Mouse (Mus musculus): ENCODE data around the gene Dnajc6.

Dnajc6 gene

DNA sequence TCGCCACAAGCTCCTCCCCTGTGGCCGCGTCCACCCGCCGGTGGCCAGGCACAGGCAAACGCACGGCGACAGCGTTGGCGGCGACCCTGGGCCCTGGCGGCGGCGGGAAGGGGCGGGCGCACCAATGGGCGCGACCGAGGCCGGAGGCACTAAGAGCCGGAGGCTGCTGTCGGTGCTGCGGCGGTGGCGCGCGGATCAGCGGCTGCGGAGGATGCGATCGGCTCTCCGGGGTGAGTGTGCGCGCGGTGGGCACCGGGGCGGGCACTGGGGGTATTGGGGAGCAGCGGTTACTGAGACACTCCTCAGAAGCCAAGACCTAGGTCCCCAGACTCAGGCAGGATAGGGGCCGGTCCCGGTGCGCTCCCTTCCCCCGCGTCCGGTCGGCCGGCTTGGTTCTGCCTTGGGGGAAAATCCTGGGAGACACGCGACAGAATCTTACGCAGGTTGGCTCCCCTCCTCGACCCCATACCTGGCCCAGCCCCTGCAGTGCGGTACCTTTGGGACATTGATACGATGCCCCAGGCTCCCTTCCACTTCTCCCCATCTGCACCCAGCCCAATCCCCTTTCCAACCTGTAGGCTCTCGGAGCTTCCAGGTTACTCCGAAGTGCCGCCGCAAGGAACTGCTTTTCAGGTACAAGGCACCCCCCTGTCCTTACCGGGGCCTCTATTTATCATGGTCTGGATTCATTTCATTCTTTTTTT, at the start of gene Dnajc6:
Dnajc6 (plus strand) TSS at position 115 of the 704 bp plus-strand sequence.
- no peak for DNase-seq (ENCODE audit: low read depth)

DNA sequence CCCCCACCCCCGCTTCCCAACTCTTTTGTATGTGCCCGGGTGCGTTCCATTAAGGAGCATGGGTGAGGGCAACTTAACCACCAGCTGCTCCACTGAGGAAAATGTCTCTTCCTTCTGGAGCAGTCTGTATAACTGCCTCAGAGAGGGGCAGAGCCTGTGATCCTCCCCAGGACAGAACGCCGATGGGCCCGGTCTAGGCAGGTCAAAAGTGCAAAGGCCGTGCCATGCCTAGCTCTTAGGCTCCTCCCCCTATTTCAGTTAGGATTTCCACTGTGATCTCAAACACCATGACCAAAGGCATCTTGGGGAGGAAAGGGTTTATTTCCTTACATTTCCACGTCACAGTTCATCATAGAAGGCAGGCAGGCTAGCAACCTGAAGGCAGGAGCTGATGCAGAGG, 47.7 kb upstream of the Dnajc6 start:
- DNase-seq (ENCODE audit: low read depth), result no peak

DNA sequence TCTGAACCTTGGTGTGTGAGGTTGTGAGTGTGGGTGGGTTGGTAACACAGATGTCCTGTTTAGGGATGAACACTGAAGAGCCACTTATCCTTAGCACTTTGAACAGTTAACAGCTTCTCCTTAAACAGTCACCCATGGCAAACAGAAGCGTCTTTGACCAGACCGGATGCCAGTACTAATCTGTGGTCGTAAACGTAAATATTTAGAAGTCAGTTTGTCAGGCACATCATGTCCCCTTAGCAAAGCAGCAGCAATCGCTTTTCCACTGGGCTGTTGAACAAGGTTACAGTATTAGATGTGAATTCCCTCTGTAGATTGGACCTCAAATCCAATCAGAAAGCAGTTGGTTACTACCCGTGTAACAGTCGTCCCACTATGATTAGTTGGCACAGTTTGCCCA, 47.1 kb upstream of the Dnajc6 start:
- no peak for DNase-seq (ENCODE audit: low read depth)

DNA sequence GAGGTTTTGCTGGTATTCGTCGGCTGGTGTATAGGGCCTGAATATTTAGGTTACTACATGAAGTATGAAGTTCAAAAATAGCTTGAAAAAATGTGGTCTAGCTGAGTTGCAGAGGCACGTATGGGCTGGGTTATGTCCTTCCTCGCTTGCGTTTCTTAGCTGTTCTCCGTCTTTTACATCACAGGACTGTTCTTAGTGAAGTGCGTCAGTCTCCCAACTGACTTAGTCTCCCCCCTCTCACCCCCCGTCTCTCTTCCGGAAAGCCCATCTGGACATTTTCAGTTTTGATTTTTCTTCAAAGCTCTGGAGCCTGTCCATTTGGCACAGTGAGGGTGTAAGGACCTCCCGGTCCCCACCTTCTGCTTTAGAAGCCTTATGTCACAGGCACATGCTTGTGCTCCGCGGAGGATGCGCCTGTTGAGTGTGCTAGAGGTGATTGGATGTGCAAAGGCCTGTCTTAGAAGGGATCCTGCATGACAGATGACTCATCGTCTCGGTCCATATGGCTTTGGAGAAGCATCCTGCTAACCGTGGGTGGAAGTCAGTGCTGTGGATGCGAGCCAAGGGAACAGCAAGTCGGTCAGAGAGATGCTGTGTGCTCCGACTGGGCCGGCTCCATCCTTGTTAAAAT, 46.2 kb upstream of the Dnajc6 start:
- no peak for DNase-seq (ENCODE audit: low read depth)

DNA sequence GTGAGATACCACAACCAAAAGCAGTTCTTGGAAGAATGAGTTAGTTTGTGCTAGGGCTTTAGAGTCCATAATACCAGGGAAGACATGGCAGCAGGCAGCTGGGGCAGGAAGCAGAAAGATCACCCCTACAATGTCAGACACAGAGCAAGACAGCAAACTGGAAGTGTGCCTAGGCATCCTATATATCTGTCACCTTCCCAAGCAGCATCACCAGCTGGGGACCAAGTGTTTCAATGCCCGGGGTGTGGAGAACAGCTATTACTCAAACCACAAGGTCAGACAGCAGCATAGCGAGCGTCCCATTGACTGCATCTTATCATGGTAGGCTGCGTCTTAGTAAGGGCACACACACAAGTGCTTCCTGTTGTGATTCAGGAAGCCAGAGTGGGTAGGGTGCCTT, 45.4 kb upstream of the Dnajc6 start:
- DNase-seq (ENCODE audit: low read depth), result no peak

DNA sequence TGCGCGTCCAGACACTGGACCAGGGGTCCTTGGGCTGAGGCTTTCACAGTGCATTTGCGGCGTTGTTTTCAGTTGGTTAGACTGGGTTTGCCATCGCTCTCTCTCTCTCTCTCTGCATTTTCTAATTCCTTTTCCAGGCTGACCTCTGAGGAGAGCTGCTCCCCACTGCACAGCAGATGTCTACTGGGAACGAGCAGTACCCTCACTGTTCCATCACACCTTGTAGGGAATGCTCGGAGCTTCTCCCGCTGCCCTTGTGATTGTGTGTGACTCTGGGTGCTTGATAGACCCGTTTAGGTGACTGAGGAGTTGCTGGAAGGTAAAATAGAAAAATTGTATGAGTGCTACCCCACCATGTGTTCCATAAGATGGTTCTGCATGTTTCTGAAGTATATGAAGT, 43.6 kb upstream of the Dnajc6 start:
- DNase-seq (ENCODE audit: low read depth), result no peak

GRCm38 (mm10) chr4:101457176-101457575, 39.3 kb upstream of the Dnajc6 start:
- no peak for DNase-seq (ENCODE audit: low read depth)

- peak; percentile 32 for DNase-seq (ENCODE audit: low read depth)
Measured at GRCm38 (mm10) chr4:101458341-101458740, 38.1 kb upstream of the Dnajc6 start.

DNA sequence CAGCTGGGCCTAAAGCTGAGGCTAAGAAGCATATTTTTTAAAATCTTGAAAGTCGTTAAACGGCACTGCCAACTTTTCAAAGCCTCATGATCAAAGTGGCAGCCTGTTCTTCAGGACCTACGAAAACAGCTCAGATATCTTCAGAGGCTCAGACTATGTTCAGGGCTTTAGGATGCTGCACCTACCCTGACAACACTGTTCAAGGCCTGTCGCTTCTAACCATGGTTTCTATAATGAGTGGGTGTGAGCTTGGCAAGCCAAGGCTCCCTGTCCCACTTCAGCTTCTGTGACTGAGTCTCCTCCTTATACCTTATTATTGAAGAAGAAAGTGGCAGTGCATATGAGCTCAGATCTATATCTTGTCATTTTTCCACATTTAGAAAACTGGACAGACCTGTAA, 37.1 kb upstream of the Dnajc6 start:
- no peak for DNase-seq (ENCODE audit: low read depth)

- DNase-seq (ENCODE audit: low read depth), result no peak
Measured at GRCm38 (mm10) chr4:101460114-101460513, 36.3 kb upstream of the Dnajc6 start.

DNA sequence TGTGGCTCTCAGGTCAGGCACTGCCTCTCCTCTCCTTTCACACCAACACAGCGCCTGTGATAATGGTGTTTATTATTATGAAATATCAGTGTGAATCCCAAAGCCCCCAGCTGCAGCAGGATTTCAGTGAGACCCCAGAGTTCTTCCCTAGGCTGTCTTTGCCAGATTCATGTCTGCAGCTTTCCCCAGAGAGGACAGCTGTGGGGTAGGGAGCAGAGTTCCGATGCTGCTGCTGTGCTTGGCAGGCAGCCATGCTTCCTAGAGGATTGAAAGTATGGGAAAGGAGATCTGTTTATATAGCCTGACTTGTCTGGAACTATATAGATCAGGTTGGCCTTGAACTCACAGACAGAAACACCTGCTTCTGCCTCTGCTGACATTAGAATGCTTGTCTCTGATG, 34.4 kb upstream of the Dnajc6 start:
- DNase-seq (ENCODE audit: low read depth), result no peak

DNA sequence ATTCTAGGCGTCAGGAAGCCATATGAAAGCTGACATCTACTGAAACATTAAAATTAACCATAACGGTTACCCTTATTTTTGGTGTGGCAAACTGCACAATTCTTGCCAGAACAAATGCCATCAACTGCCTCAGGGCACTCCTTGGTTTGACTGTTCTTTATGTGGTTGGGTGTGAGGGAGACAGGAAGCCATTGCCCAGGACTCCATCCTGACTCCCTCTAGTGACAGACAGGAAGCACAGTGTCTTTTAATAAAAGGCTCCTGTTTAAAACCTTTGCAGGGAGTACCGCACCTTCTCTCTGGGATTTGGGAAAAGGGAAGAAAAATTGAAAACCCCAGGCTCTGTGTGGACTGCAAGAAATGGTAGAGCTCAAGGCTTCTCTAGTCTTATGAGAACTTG, 30.2 kb upstream of the Dnajc6 start:
- DNase-seq (ENCODE audit: low read depth), result no peak

DNA sequence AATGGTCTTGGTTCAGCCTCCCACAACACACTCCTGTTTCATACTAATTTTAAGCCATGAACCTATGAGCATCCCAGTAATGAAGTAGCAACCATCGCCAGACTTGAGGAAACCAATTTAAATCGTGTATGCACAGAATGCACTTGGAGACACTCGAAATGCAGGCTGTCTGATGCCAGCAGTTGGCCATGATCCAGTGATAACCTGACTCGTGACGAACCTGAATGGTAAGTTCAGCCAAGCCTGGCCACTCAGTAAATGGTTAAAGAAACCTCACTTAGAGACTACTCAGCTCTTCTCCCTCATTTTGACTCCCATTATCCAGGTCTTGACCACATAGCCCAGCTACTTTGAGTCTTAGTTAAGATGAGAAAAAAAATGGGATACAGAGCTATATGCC, 27.2 kb upstream of the Dnajc6 start:
- no peak for DNase-seq (ENCODE audit: low read depth)

DNA sequence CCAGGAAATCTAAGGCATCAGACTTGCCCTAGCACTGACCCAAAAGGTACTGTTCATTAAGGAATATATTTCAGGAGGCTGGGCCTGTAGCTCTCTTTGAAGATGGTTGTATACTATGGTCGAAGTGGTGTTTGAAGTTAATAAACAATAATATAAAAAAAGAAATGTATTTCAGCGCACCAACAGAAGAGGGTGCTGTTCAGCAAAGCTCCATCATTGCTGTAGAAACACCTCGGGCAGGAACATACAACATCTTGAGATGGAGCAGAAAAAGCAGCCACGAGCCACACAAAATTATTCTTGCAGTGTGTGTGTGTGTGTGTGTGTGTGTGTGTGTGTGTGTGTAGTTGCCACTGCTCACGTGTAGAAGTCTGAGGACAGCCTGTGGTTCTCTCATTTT, 25.9 kb upstream of the Dnajc6 start:
- no peak for DNase-seq (ENCODE audit: low read depth)

DNA sequence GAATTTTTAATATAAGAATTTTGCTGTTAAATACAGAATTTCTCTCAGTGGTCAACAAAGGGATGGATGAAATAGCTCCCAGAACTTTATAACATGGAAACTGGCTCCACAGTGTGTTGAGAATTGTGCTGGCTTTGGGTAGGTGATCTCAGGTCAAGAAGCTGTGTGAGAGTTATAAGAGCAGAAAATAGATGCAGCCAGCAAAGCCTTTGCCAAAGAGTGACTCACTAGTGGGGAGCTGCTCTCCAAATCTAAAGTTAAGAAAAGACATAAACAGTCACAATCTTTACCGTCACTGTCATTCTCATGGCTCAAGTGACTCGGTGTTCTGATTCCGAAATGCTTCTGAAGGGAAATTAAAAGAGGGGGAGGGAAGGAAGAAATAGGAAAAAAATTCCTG, 23.7 kb upstream of the Dnajc6 start:
- peak; percentile 27 for DNase-seq (ENCODE audit: low read depth)

DNA sequence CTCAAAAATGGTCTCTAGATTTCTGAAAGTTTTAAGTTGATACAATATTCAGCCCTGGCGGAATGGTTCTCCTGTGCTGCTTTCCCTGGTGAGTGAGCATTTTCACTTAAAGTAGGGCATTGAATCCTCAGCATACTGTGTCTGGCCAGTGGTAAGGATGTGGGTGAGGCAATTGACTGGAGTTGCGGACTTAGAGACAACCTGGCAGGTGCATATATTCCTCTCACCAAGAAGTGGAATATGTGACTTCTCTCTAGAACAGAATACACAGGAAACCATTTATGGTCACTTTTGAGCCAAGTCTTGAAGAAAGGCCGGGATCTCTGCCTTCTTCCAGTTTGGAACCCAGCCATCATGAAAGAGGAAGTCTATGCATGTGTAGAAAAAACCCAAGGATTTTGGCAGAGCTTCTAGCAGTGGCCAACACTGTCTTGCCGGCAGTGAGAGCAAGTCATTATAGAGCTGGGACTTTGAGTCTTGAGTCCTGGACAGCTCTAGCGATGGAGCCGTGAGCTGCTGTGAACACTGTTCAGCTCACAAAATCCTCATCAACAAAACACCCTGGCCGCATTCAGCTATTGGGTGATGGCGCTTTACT, 6.0 kb upstream of the Dnajc6 start:
- DNase-seq (ENCODE audit: low read depth), result no peak

DNA sequence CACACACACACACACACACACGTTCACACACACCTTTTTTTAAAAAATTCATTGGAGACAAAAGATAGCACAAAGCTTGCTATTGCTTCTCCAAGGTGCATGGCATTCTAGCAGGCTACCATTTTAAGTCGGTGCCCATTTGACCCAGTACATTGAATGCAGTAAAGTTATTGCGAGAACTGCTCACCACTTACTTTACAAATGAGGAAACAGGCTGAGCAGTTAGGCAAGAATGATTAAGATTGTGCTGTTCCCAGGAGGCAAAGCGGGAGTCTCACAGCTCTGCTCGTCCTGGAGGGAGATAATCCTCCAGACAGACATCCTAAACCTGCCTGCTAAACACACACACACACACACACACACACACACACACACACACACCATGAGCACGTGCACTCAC, 4.7 kb upstream of the Dnajc6 start:
- no peak for DNase-seq (ENCODE audit: low read depth)

GRCm38 (mm10) chr4:101493611-101494197, 2.7 kb upstream of the Dnajc6 start:
- no peak for DNase-seq (ENCODE audit: low read depth)

DNA sequence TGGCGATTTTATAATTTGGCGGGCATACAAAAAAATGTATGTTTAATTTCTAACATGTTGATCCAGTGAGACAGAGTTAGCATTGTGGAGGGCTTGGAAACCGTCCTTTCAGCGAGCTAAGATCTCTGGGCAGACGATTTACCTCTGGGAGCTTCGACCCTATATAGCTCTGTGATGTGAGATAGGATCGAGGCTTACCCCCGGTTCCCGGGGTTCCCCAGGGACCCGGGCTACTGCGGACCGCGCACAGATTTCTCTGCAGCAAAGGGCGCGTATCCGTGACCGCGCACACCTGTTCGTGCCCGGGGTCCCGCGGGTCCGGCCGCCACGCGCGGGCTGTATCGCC, 287 bp upstream of the Dnajc6 start:
- no peak for DNase-seq (ENCODE audit: low read depth)

DNA sequence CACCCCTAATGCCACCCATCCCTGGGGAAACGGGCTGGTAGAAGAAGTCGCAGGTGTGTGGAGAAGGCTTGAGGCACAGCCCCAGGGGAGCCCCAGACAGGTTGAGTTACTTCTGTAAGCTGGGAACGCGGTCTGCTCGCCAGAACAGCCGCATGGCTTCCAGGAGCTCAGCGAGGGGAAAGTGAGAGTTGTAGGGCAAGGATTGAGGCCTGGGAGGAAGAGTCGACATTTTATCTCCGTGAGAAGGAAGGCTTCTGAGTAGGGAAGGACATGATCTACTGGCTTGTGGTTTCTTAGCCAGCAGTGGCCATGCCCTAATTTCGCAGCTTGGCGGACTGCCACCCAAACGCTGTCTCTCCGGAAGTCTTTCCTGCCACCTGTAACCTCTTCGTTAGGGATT, 888 bp downstream of the Dnajc6 start:
- no peak for DNase-seq (ENCODE audit: low read depth)

- no peak for DNase-seq (ENCODE audit: low read depth)
Measured at GRCm38 (mm10) chr4:101504470-101505007, 8.1 kb downstream of the Dnajc6 start.

DNA sequence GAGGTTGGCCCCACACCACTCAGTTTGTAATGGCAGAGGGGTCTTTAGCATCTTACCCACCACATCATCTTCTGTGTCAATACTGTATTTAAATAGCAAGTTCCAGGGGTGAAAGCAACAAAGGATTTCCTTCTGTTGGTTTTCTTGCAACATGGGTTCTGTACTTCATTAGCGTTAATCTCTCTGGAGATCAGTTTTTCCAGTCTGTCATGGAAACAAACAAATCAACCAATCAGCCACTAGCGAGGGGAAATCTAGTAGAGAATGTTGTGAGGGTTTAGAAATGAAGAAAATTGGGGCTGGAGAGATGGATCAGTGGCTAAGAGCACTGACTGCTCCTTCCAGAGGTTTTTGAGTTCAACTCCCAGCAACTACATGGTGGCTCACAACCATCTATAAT, 9.5 kb downstream of the Dnajc6 start:
- no peak for DNase-seq (ENCODE audit: low read depth)

GRCm38 (mm10) chr4:101506372-101506771, 9.9 kb downstream of the Dnajc6 start:
- DNase-seq (ENCODE audit: low read depth), result no peak

Data from fibroblast of lung, adult 2 months (primary cell).